Mouse (Mus musculus) heart, adult 18-20 months (tissue): ENCODE data around the gene Tbx4. TPM values are rescaled to one million over a fixed set of nuclear protein-coding genes. Genes with fewer than 3 reads are reported as not detected.

Experiments
- DNase-seq, 2 experiments: peaks; one replicate each; pipeline ENCODE4 v3.0.0; 2021 to 2022; ENCODE audit warnings: mixed read lengths in 1 of 2
- total RNA-seq, 2 experiments: library from RNA; stranded (reverse); gene quantifications; 2 replicates each; pipeline ENCODE4 v1.2.3; 2021

Tbx4 gene
- total RNA-seq, 2 experiments from 2014 or later: 0.10 TPM; not detected in 1

GRCm38 (mm10) chr11:85850758-85851157, 35.5 kb upstream of the Tbx4 start:
- DNase-seq: peak in 1 of 2 experiments; percentile 1

- DNase-seq: no peak
Measured at GRCm38 (mm10) chr11:85857997-85858698, 28.1 kb upstream of the Tbx4 start.

GRCm38 (mm10) chr11:85864363-85864762, 21.9 kb upstream of the Tbx4 start:
- no peak for DNase-seq

GRCm38 (mm10) chr11:85876059-85876788, 10.0 kb upstream of the Tbx4 start:
- DNase-seq: no peak

GRCm38 (mm10) chr11:85884498-85884897, 1.7 kb upstream of the Tbx4 start:
- DNase-seq: no peak

- DNase-seq: no peak
Measured at GRCm38 (mm10) chr11:85886429-85886785, 185 bp downstream of the Tbx4 start.

- no peak for DNase-seq
Measured at GRCm38 (mm10) chr11:85887273-85887672, 1.1 kb downstream of the Tbx4 start.

- DNase-seq: no peak
Measured at GRCm38 (mm10) chr11:85887801-85888450, 1.7 kb downstream of the Tbx4 start.

- DNase-seq: no peak
Measured at GRCm38 (mm10) chr11:85888451-85888961, 2.3 kb downstream of the Tbx4 start.

GRCm38 (mm10) chr11:85889056-85889729, 3.0 kb downstream of the Tbx4 start:
- DNase-seq: no peak

GRCm38 (mm10) chr11:85889730-85890562, 3.7 kb downstream of the Tbx4 start:
- DNase-seq: no peak

GRCm38 (mm10) chr11:85890563-85890845, 4.3 kb downstream of the Tbx4 start:
- no peak for DNase-seq

- DNase-seq: no peak
Measured at GRCm38 (mm10) chr11:85891010-85891691, 4.9 kb downstream of the Tbx4 start.

- no peak for DNase-seq
Measured at GRCm38 (mm10) chr11:85891692-85892040, 5.4 kb downstream of the Tbx4 start.

GRCm38 (mm10) chr11:85892771-85893170, 6.5 kb downstream of the Tbx4 start:
- no peak for DNase-seq

- DNase-seq: no peak
Measured at GRCm38 (mm10) chr11:85893400-85894135, 7.3 kb downstream of the Tbx4 start.

- no peak for DNase-seq
Measured at GRCm38 (mm10) chr11:85894136-85894530, 7.9 kb downstream of the Tbx4 start.

- DNase-seq: peak; percentile 15 to 36
Measured at GRCm38 (mm10) chr11:85894731-85895545, 8.7 kb downstream of the Tbx4 start.

GRCm38 (mm10) chr11:85896335-85896985, 10.2 kb downstream of the Tbx4 start:
- no peak for DNase-seq
